Mouse (Mus musculus) hematopoietic stem cell, adult 5-6 weeks (primary cell): ENCODE results near the gene Iqch. TPM values are rescaled to one million over a fixed set of nuclear protein-coding genes. Genes with fewer than 3 reads are reported as not detected.

ENCODE experiments used
- total RNA-seq: library from RNA; stranded (forward); fragments of 172-1452, 232-1000 nt; gene quantifications from 2 replicates; pipeline ENCODE4 v1.2.3, GENCODE M21; 2017

Gene Iqch
- total RNA-seq, 1 experiment from 2014 or later = 0.40 TPM

Other genes starting within 250 kb of the Iqch start
- gene Map2k5, start 224.6 kb downstream of the Iqch start, total RNA-seq = 25.8 and 26.1 TPM in 2 replicates
- 4.2 and 12.6 TPM in 2 replicates for gene 2300009A05Rik, start 203.2 kb downstream of the Iqch start, total RNA-seq
- gene Aagab, start 167 bp upstream of the Iqch start, total RNA-seq = 27.4 and 42.5 TPM in 2 replicates
- gene Smad3, start 155.5 kb upstream of the Iqch start, total RNA-seq = 43.1 and 45.5 TPM in 2 replicates